Mouse (Mus musculus): ENCODE data around the gene Pan2. TPM values are rescaled to one million over a fixed set of nuclear protein-coding genes. Genes with fewer than 3 reads are reported as not detected.

Pan2 gene
- total and polyA plus RNA-seq, 3 experiments: 10.6 to 18.5 (median 11.0) TPM

DNA sequence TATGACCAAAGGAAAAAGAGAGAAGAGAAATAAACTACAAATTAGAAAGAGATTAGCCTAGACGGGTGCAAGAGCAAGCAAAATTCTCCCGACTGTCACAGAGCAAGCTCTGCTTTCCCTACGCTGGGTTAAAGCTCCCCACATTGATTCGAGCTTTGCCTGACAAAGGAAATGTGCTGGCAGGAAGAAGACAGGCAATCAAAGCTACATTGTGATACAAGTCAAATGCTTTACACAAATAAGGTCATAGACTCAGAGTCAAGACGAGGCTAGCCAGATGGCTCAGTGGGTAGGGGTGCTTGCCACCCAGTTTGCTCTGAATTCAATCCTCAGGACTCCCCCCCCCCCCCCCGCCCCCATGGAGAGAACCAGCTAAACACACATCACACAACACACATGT is 66.9 kb downstream of the Pan2 start:
- Histone ChIP-seq H3K9me3 (replicated peaks; ENCODE audit: low read length) (no peaks in the 10 kb centered on the region), H3K27me3 (replicated peaks) (no peaks in the 10 kb centered on the region), H3K27ac (ENCODE audit: insufficient read depth, low read depth) (no peak overlapping the region), H3K4me2 (ENCODE audit: insufficient read depth, low read depth, poor library complexity, severe bottlenecking) (no peak overlapping the region), H3K36me3 (replicated peaks in 1 of 2; ENCODE audit: control insufficient read depth in 1 of 2, insufficient read depth in 1 of 2, low read length in 1 of 2) (peaks cover 4 to 12% of the 10 kb centered on the region in 2 experiments), H3K79me2 (replicated peaks; ENCODE audit: control insufficient read depth, extremely low read depth, insufficient read depth, poor library complexity, severe bottlenecking) (no peaks in the 10 kb centered on the region), H3K9ac (ENCODE audit: insufficient read depth, low read depth) (no peak overlapping the region), H3K4me1 (ENCODE audit: control insufficient read depth in 1 of 2, insufficient read depth in 2 of 2) (peaks cover 3 to 22% of the 10 kb centered on the region in 2 experiments; a peak in 3 of 4 replicates), H3K4me3 (replicated peaks in 1 of 3; ENCODE audit: low read depth in 2 of 3, low read length in 2 of 3, poor library complexity in 1 of 3) (no peak overlapping the region)
- in situ Hi-C loops (cut with MboI; ENCODE audit: low pct_ligation_motif_present, low pct_unique_long_range_greater_than_20kb, low sequenced_read_pairs): no loop called here
- no peak for DNase-seq (ENCODE audit: extremely low read depth)
- dilution Hi-C loops (cut with MboI; ENCODE audit: extremely low pct_ligation_motif_present, extremely low pct_unique_long_range_greater_than_20kb, low sequenced_read_pairs): no loop called here
- TF ChIP-seq USF2 (conservative IDR thresholded peaks at IDR 0.05; ENCODE audit: low read depth, low read length) (no peak), HCFC1 (IDR thresholded peaks at IDR 0.05; ENCODE audit: low read depth, low read length) (no peak), BHLHE40 (IDR thresholded peaks at IDR 0.05; ENCODE audit: low read depth, low read length) (no peak), MEF2A (IDR thresholded peaks at IDR 0.05; ENCODE audit: borderline replicate concordance, low read depth, low read length) (no peak), GABPA (IDR thresholded peaks at IDR 0.05; ENCODE audit: insufficient replicate concordance, low read depth, low read length) (no peak), POLR2A (IDR thresholded peaks at IDR 0.05; ENCODE audit: low read depth, low read length) (no peak), NRF1 (IDR thresholded peaks at IDR 0.05; ENCODE audit: low read depth, low read length) (no peak)

DNA sequence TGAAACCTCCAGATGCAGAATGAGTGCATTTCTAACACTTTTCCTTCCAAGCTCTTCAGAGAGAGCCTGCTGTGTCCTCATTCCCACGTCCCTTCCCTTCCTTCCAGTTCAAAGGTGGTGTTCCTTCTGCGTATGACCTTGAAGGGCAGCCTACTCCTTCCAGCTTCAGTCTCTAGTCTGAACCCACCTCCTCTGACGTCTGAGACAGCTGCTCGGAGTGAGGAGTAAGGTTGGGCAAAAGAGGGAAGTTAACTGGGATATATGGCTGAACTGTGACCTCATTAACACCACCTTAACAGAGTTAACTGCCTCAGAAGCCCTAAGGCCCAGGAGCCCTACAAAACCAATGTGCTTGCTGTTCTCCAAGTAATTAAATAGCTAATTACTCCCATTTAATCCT is 67.5 kb downstream of the Pan2 start:
- no peaks in the 10 kb centered on the region for H3K27me3 ChIP-seq (replicated peaks)
- H3K4me2 ChIP-seq (ENCODE audit: insufficient read depth, low read depth, poor library complexity, severe bottlenecking): no peak overlapping the region
- H3K9ac ChIP-seq (ENCODE audit: insufficient read depth, low read depth): no peak overlapping the region
- peaks cover 0 to 7% of the 10 kb centered on the region in 2 experiments for H3K36me3 ChIP-seq (replicated peaks in 1 of 2; ENCODE audit: control insufficient read depth in 1 of 2, insufficient read depth in 1 of 2, low read length in 1 of 2)
- H3K9me3 ChIP-seq (replicated peaks; ENCODE audit: low read length): no peaks in the 10 kb centered on the region
- H3K4me3 ChIP-seq (replicated peaks in 1 of 3; ENCODE audit: low read depth in 2 of 3, low read length in 2 of 3, poor library complexity in 1 of 3): no peak overlapping the region
- no peak overlapping the region for H3K27ac ChIP-seq (ENCODE audit: insufficient read depth, low read depth)
- H3K4me1 ChIP-seq (ENCODE audit: control insufficient read depth in 1 of 2, insufficient read depth in 2 of 2): peaks cover 3 to 22% of the 10 kb centered on the region in 2 experiments; a peak in 3 of 4 replicates
- TF ChIP-seq SMC3 (IDR thresholded peaks at IDR 0.05; ENCODE audit: low read depth, low read length) (no peak), CHD2 (IDR thresholded peaks at IDR 0.05; ENCODE audit: low read length) (no peak)
- no peak for DNase-seq (ENCODE audit: extremely low read depth)
- in situ Hi-C loops (cut with MboI; ENCODE audit: low pct_ligation_motif_present, low pct_unique_long_range_greater_than_20kb, low sequenced_read_pairs): no loop called here
- dilution Hi-C loops (cut with MboI; ENCODE audit: extremely low pct_ligation_motif_present, extremely low pct_unique_long_range_greater_than_20kb, low sequenced_read_pairs): no loop called here
- no peaks in the 10 kb centered on the region for H3K79me2 ChIP-seq (replicated peaks; ENCODE audit: control insufficient read depth, extremely low read depth, insufficient read depth, poor library complexity, severe bottlenecking)

Other genes with a start within 250 kb of the Pan2 start
Only the 20 nearest of the 25 such genes appear.
- 11.8 and 12.8 TPM in 2 replicates for gene Baz2a, start 211.8 kb upstream of the Pan2 start, total RNA-seq (2012; rRNA removed)
- 4.5 and 5.4 TPM in 2 replicates for gene Baz2a, start 211.8 kb upstream of the Pan2 start, total RNA-seq (2014; rRNA removed)
- gene Baz2a, start 211.8 kb upstream of the Pan2 start, polyA plus RNA-seq (2012; ENCODE audit: insufficient read length, low read depth): 29.5 and 34.0 TPM in 2 replicates
- gene Rbms2, start 123.0 kb upstream of the Pan2 start, total RNA-seq (2012; rRNA removed): 9.4 and 9.8 TPM in 2 replicates
- 8.5 and 9.1 TPM in 2 replicates for gene Rbms2, start 123.0 kb upstream of the Pan2 start, total RNA-seq (2014; rRNA removed)
- 36.6 and 48.2 TPM in 2 replicates for gene Rbms2, start 123.0 kb upstream of the Pan2 start, polyA plus RNA-seq (2012; ENCODE audit: insufficient read length, low read depth)
- 1.8 and 2.2 TPM in 2 replicates for gene Gls2, start 108.9 kb upstream of the Pan2 start, total RNA-seq (2012; rRNA removed)
- gene Gls2, start 108.9 kb upstream of the Pan2 start, total RNA-seq (2014; rRNA removed): 1.9 and 2.0 TPM in 2 replicates
- gene Gls2, start 108.9 kb upstream of the Pan2 start, polyA plus RNA-seq (2012; ENCODE audit: insufficient read length, low read depth): 0.86 and 1.8 TPM in 2 replicates
- gene Spryd4, start 91.5 kb upstream of the Pan2 start, total RNA-seq (2012; rRNA removed): 24.2 and 32.4 TPM in 2 replicates
- 48.8 and 50.2 TPM in 2 replicates for gene Spryd4, start 91.5 kb upstream of the Pan2 start, total RNA-seq (2014; rRNA removed)
- gene Spryd4, start 91.5 kb upstream of the Pan2 start, polyA plus RNA-seq (2012; ENCODE audit: insufficient read length, low read depth): 38.6 and 39.2 TPM in 2 replicates
- not detected in 2 replicates for gene Mip, start 77.5 kb upstream of the Pan2 start, total RNA-seq (2012; rRNA removed)
- gene Mip, start 77.5 kb upstream of the Pan2 start, total RNA-seq (2014; rRNA removed): not detected in 2 replicates
- not detected in 2 replicates for gene Mip, start 77.5 kb upstream of the Pan2 start, polyA plus RNA-seq (2012; ENCODE audit: insufficient read length, low read depth)
- gene Timeless, start 71.3 kb upstream of the Pan2 start, total RNA-seq (2012; rRNA removed): 47.2 and 51.5 TPM in 2 replicates
- 31.7 and 38.6 TPM in 2 replicates for gene Timeless, start 71.3 kb upstream of the Pan2 start, total RNA-seq (2014; rRNA removed)
- 65.9 and 80.3 TPM in 2 replicates for gene Timeless, start 71.3 kb upstream of the Pan2 start, polyA plus RNA-seq (2012; ENCODE audit: insufficient read length, low read depth)
- 0.30 and 0.80 TPM in 2 replicates for gene Apon, start 49.2 kb upstream of the Pan2 start, total RNA-seq (2012; rRNA removed)
- gene Apon, start 49.2 kb upstream of the Pan2 start, total RNA-seq (2014; rRNA removed): 0.62 and 1.2 TPM in 2 replicates
- 0.80 and 1.7 TPM in 2 replicates for gene Apon, start 49.2 kb upstream of the Pan2 start, polyA plus RNA-seq (2012; ENCODE audit: insufficient read length, low read depth)
- 1.0 and 1.3 TPM in 2 replicates for gene Apof, start 34.7 kb upstream of the Pan2 start, total RNA-seq (2012; rRNA removed)
- gene Apof, start 34.7 kb upstream of the Pan2 start, total RNA-seq (2014; rRNA removed): 0.63 and 0.66 TPM in 2 replicates
- 0.99 and 1.1 TPM in 2 replicates for gene Apof, start 34.7 kb upstream of the Pan2 start, polyA plus RNA-seq (2012; ENCODE audit: insufficient read length, low read depth)
- gene Stat2, start 32.8 kb upstream of the Pan2 start, total RNA-seq (2012; rRNA removed): 12.5 and 14.6 TPM in 2 replicates
- gene Stat2, start 32.8 kb upstream of the Pan2 start, total RNA-seq (2014; rRNA removed): 2.7 and 3.3 TPM in 2 replicates
- gene Stat2, start 32.8 kb upstream of the Pan2 start, polyA plus RNA-seq (2012; ENCODE audit: insufficient read length, low read depth): 11.6 and 12.5 TPM in 2 replicates
- 1.2 and 3.6 TPM in 2 replicates for gene Il23a, start 4.6 kb upstream of the Pan2 start, total RNA-seq (2012; rRNA removed)
- 0.32 and 0.41 TPM in 2 replicates for gene Il23a, start 4.6 kb upstream of the Pan2 start, total RNA-seq (2014; rRNA removed)
- 0.30 and 0.49 TPM in 2 replicates for gene Il23a, start 4.6 kb upstream of the Pan2 start, polyA plus RNA-seq (2012; ENCODE audit: insufficient read length, low read depth)
- gene Cnpy2, start 19.1 kb downstream of the Pan2 start, total RNA-seq (2012; rRNA removed): 91.0 and 111 TPM in 2 replicates
- gene Cnpy2, start 19.1 kb downstream of the Pan2 start, total RNA-seq (2014; rRNA removed): 64.9 and 72.0 TPM in 2 replicates
- gene Cnpy2, start 19.1 kb downstream of the Pan2 start, polyA plus RNA-seq (2012; ENCODE audit: insufficient read length, low read depth): 98.9 and 107 TPM in 2 replicates
- gene Cs, start 34.4 kb downstream of the Pan2 start, total RNA-seq (2012; rRNA removed): 145 and 149 TPM in 2 replicates
- 131 and 137 TPM in 2 replicates for gene Cs, start 34.4 kb downstream of the Pan2 start, total RNA-seq (2014; rRNA removed)
- 214 and 240 TPM in 2 replicates for gene Cs, start 34.4 kb downstream of the Pan2 start, polyA plus RNA-seq (2012; ENCODE audit: insufficient read length, low read depth)
- 8.4 and 11.1 TPM in 2 replicates for gene Coq10a, start 65.7 kb downstream of the Pan2 start, total RNA-seq (2012; rRNA removed)
- 5.7 and 7.7 TPM in 2 replicates for gene Coq10a, start 65.7 kb downstream of the Pan2 start, total RNA-seq (2014; rRNA removed)
- gene Coq10a, start 65.7 kb downstream of the Pan2 start, polyA plus RNA-seq (2012; ENCODE audit: insufficient read length, low read depth): 8.6 and 12.1 TPM in 2 replicates
- gene Ankrd52, start 73.8 kb downstream of the Pan2 start, total RNA-seq (2012; rRNA removed): 15.3 and 15.8 TPM in 2 replicates
- gene Ankrd52, start 73.8 kb downstream of the Pan2 start, total RNA-seq (2014; rRNA removed): 3.5 and 4.3 TPM in 2 replicates
- 45.9 and 51.0 TPM in 2 replicates for gene Ankrd52, start 73.8 kb downstream of the Pan2 start, polyA plus RNA-seq (2012; ENCODE audit: insufficient read length, low read depth)
- gene Slc39a5, start 97.9 kb downstream of the Pan2 start, total RNA-seq (2012; rRNA removed): 0.21 TPM in 1 of 2 replicates, not detected in the other
- gene Slc39a5, start 97.9 kb downstream of the Pan2 start, total RNA-seq (2014; rRNA removed): not detected in 2 replicates
- 0.11 TPM in 1 of 2 replicates, not detected in the other for gene Slc39a5, start 97.9 kb downstream of the Pan2 start, polyA plus RNA-seq (2012; ENCODE audit: insufficient read length, low read depth)
- 43.7 and 45.8 TPM in 2 replicates for gene Nabp2, start 108.2 kb downstream of the Pan2 start, total RNA-seq (2012; rRNA removed)
- 40.3 and 46.9 TPM in 2 replicates for gene Nabp2, start 108.2 kb downstream of the Pan2 start, total RNA-seq (2014; rRNA removed)
- gene Nabp2, start 108.2 kb downstream of the Pan2 start, polyA plus RNA-seq (2012; ENCODE audit: insufficient read length, low read depth): 123 and 147 TPM in 2 replicates
- gene Rnf41, start 108.3 kb downstream of the Pan2 start, total RNA-seq (2012; rRNA removed): 19.9 and 20.1 TPM in 2 replicates
- 15.3 and 15.9 TPM in 2 replicates for gene Rnf41, start 108.3 kb downstream of the Pan2 start, total RNA-seq (2014; rRNA removed)
- 17.4 TPM in 2 replicates for gene Rnf41, start 108.3 kb downstream of the Pan2 start, polyA plus RNA-seq (2012; ENCODE audit: insufficient read length, low read depth)
- 20.2 and 24.8 TPM in 2 replicates for gene Smarcc2, start 155.9 kb downstream of the Pan2 start, total RNA-seq (2012; rRNA removed)
- 6.1 and 7.5 TPM in 2 replicates for gene Smarcc2, start 155.9 kb downstream of the Pan2 start, total RNA-seq (2014; rRNA removed)
- gene Smarcc2, start 155.9 kb downstream of the Pan2 start, polyA plus RNA-seq (2012; ENCODE audit: insufficient read length, low read depth): 39.8 and 42.6 TPM in 2 replicates
- 555 and 601 TPM in 2 replicates for gene Myl6, start 190.8 kb downstream of the Pan2 start, total RNA-seq (2012; rRNA removed)
- gene Myl6, start 190.8 kb downstream of the Pan2 start, total RNA-seq (2014; rRNA removed): 560 and 610 TPM in 2 replicates
- gene Myl6, start 190.8 kb downstream of the Pan2 start, polyA plus RNA-seq (2012; ENCODE audit: insufficient read length, low read depth): 366 and 413 TPM in 2 replicates
- gene Myl6b, start 195.3 kb downstream of the Pan2 start, total RNA-seq (2012; rRNA removed): 2.5 and 2.6 TPM in 2 replicates
- 0.39 and 1.1 TPM in 2 replicates for gene Myl6b, start 195.3 kb downstream of the Pan2 start, total RNA-seq (2014; rRNA removed)
- gene Myl6b, start 195.3 kb downstream of the Pan2 start, polyA plus RNA-seq (2012; ENCODE audit: insufficient read length, low read depth): 3.2 and 3.9 TPM in 2 replicates

All from CH12.LX (cell line).